Mouse (Mus musculus): ENCODE measurements around the gene Fam98b.

Gene Fam98b

GRCm38 (mm10) chr2:117303391-117304350, 54.1 kb downstream of the Fam98b start:
- no peak for DNase-seq (ENCODE audit: low spot score in 2 of 2)

- no peak for DNase-seq (ENCODE audit: low spot score in 2 of 2)
Observed at GRCm38 (mm10) chr2:117304941-117305340, 55.4 kb downstream of the Fam98b start.

GRCm38 (mm10) chr2:117307959-117308358, 58.4 kb downstream of the Fam98b start:
- DNase-seq (ENCODE audit: low spot score in 2 of 2) = no peak

- no peak for DNase-seq (ENCODE audit: low spot score in 2 of 2)
Observed at GRCm38 (mm10) chr2:117309046-117309445, 59.5 kb downstream of the Fam98b start.

- no peak for DNase-seq (ENCODE audit: low spot score in 2 of 2)
Observed at GRCm38 (mm10) chr2:117311349-117311748, 61.8 kb downstream of the Fam98b start.

- DNase-seq (ENCODE audit: low spot score in 2 of 2) = no peak
Observed at GRCm38 (mm10) chr2:117312030-117312429, 62.5 kb downstream of the Fam98b start.

GRCm38 (mm10) chr2:117312441-117312895, 62.9 kb downstream of the Fam98b start:
- no peak for DNase-seq (ENCODE audit: low spot score in 2 of 2)

- DNase-seq (ENCODE audit: low spot score in 2 of 2) = no peak
Observed at GRCm38 (mm10) chr2:117313586-117314235, 64.2 kb downstream of the Fam98b start.

- DNase-seq (ENCODE audit: low spot score in 2 of 2) = no peak
Observed at GRCm38 (mm10) chr2:117318991-117319390, 69.5 kb downstream of the Fam98b start.

Data from cerebellum, postnatal 4 days (tissue).